Mouse (Mus musculus) spleen, postnatal 10 days (tissue): Measurements from ENCODE around the gene Grhl1.
"Not testable (repeated sequence)": the region's sequence is repeated elsewhere in the genome, so short reads cannot be mapped to it uniquely, and the experiment has no call there.

ENCODE experiments used
- DNase-seq, 2 experiments: peaks; one replicate each; pipeline ENCODE4 v3.0.0; 2021 to 2022; ENCODE audit warnings: low spot score in 2 of 2

The Grhl1 gene

GRCm38 (mm10) chr12:24571523-24572392 lies at the start of gene Grhl1:
TSS of gene Grhl1 (plus strand) at chr12:24572283.
- DNase-seq = peak; percentile 77 to 92

GRCm38 (mm10) chr12:24525065-24525464 lies 47.0 kb upstream of the Grhl1 start:
- not testable (repeated sequence) for DNase-seq

- no peak for DNase-seq
Measured at GRCm38 (mm10) chr12:24536390-24536789, 35.7 kb upstream of the Grhl1 start.

GRCm38 (mm10) chr12:24537201-24537600 lies 34.9 kb upstream of the Grhl1 start:
- no peak for DNase-seq

- DNase-seq = no peak
Measured at GRCm38 (mm10) chr12:24537965-24538364, 34.1 kb upstream of the Grhl1 start.

GRCm38 (mm10) chr12:24541426-24542154 lies 30.5 kb upstream of the Grhl1 start:
- DNase-seq = no peak

- DNase-seq = no peak
Measured at GRCm38 (mm10) chr12:24547686-24548085, 24.4 kb upstream of the Grhl1 start.

GRCm38 (mm10) chr12:24548885-24549284 lies 23.2 kb upstream of the Grhl1 start:
- DNase-seq = no peak

GRCm38 (mm10) chr12:24552531-24552930 lies 19.6 kb upstream of the Grhl1 start:
- no peak for DNase-seq

- no peak for DNase-seq
Measured at GRCm38 (mm10) chr12:24555976-24556375, 16.1 kb upstream of the Grhl1 start.

- DNase-seq = no peak
Measured at GRCm38 (mm10) chr12:24563395-24563960, 8.6 kb upstream of the Grhl1 start.

- no peak for DNase-seq
Measured at GRCm38 (mm10) chr12:24565311-24565710, 6.8 kb upstream of the Grhl1 start.

GRCm38 (mm10) chr12:24567606-24568005 lies 4.5 kb upstream of the Grhl1 start:
- DNase-seq = no peak

GRCm38 (mm10) chr12:24572421-24573274 lies 565 bp downstream of the Grhl1 start:
- no peak for DNase-seq

- DNase-seq = no peak
Measured at GRCm38 (mm10) chr12:24573275-24573580, 1.1 kb downstream of the Grhl1 start.

GRCm38 (mm10) chr12:24574870-24575269 lies 2.8 kb downstream of the Grhl1 start:
- DNase-seq = no peak

- no peak for DNase-seq
Measured at GRCm38 (mm10) chr12:24580452-24580851, 8.4 kb downstream of the Grhl1 start.

- DNase-seq = no peak
Measured at GRCm38 (mm10) chr12:24580996-24581683, 9.1 kb downstream of the Grhl1 start.

GRCm38 (mm10) chr12:24583653-24584052 lies 11.6 kb downstream of the Grhl1 start:
- no peak for DNase-seq

- no peak for DNase-seq
Measured at GRCm38 (mm10) chr12:24584835-24585234, 12.8 kb downstream of the Grhl1 start.

GRCm38 (mm10) chr12:24586193-24586592 lies 14.1 kb downstream of the Grhl1 start:
- no peak for DNase-seq
